Mouse (Mus musculus): Measurements from ENCODE around the gene Cfap54. TPM values are rescaled to one million over a fixed set of nuclear protein-coding genes. Genes with fewer than 3 reads are reported as not detected.

Cfap54 gene
- polyA plus RNA-seq, 1 experiment = 2.8 TPM

DNA sequence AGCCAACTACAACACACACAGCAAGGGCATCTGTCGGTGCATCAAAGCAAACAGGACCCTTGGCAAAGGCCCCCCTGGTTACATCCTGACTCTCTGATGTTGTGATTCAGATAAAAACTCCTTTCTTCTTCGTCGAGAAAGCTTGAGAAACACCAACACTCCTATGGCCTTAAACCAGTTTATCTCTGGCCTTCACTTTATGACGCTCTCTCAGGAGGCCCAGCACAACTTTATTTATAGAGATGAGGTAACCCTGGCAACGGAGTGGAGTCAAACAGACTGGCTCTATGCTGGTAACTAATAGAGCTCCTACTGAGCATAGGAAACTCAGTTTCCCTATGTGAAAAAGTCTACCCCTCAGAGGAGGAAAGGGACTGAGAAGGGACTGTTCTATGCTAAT, 146.9 kb downstream of the Cfap54 start:
- TF ChIP-seq CTCF (IDR thresholded peaks at IDR 0.05; ENCODE audit: borderline replicate concordance, extremely low read depth, insufficient read depth, insufficient read length) (no peak), POLR2A (IDR thresholded peaks at IDR 0.05; ENCODE audit: borderline replicate concordance, extremely low read depth, insufficient read depth, insufficient read length, poor library complexity, severe bottlenecking) (no peak)
- peak; percentile 18 for DNase-seq (ENCODE audit: low read depth)

DNA sequence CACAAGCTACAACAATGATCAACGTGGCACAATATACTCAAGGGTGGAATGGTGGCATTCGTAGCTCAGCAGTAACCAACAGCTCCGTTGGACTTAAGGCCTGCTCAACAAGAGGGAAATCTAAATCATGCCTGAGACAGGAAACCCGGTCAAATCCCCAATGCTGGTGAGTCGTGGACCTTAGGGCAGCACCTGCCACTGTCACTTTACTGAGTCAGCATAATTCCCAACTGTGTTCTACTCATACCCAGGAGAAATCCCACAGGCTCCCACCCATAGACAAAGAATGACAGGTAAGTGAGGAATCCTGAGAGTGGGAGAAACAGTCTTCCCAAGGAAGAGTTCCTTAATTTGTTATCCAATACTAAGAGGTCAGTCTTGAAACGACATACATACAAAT, 147.8 kb downstream of the Cfap54 start:
- no peak for DNase-seq (ENCODE audit: low read depth)
- TF ChIP-seq CTCF (IDR thresholded peaks at IDR 0.05; ENCODE audit: borderline replicate concordance, extremely low read depth, insufficient read depth, insufficient read length) = no peak
- no peak for TF ChIP-seq POLR2A (IDR thresholded peaks at IDR 0.05; ENCODE audit: borderline replicate concordance, extremely low read depth, insufficient read depth, insufficient read length, poor library complexity, severe bottlenecking)

DNA sequence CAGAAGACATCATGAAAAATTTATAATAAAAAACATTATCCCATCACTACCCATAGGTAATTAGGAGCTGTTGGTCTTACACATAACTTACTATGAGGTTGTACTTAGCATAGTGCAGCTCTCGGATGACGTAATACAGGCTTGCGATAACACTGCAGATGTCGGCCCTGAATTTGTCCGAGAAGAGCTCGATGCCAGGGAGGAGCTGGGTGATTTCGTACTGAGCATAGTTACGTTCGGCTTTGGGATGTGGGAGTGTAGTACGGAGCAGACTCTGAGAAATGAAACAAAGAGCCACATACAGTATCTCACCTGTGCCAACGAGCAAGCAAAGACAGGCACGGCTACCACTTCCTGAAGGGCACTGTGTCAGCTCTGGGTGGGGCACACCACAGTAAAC, 149.0 kb downstream of the Cfap54 start:
- DNase-seq (ENCODE audit: low read depth) = no peak
- no peak for TF ChIP-seq POLR2A (IDR thresholded peaks at IDR 0.05; ENCODE audit: borderline replicate concordance, extremely low read depth, insufficient read depth, insufficient read length, poor library complexity, severe bottlenecking)
- TF ChIP-seq CTCF (IDR thresholded peaks at IDR 0.05; ENCODE audit: borderline replicate concordance, extremely low read depth, insufficient read depth, insufficient read length) = no peak

DNA sequence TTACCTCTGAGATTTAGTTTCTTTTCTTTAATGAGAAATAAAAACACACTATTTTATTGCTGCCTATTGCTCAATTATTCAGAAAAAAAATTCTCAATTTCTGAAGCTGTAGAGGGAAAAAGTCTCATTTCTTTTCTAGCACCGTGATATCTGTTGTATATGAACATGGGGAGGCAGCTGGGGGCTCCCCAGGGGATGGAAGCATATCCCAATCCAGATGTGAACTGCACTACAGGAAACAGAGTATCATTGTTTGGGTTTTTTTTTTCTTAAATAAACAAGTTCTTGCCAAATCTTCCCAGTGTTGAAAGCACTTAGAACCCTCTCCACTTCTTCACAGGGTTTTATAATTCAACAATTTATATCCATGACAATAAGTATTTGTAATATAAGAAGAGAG, 151.4 kb downstream of the Cfap54 start:
- DNase-seq (ENCODE audit: low read depth) = no peak

DNA sequence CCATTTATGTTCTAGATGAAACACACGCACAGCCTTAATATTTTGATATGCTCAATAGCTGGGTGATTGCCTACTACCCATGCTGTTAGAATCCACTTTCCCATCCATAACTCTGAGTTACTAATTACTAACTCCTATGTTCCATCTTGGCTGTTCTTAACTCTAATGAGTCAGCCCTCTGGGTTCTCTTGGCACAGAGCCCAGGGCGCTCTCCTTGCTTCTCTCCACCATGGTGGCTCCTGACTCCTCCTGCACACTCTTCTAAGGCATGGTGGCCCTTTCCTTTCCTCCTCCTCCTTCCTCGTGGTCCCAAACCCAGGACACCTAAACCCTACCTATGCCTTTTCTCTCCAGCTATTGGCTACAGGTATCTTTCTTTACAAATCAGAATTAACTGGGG, 153.2 kb downstream of the Cfap54 start:
- TF ChIP-seq POLR2A (IDR thresholded peaks at IDR 0.05; ENCODE audit: borderline replicate concordance, extremely low read depth, insufficient read depth, insufficient read length, poor library complexity, severe bottlenecking) (no peak), CTCF (IDR thresholded peaks at IDR 0.05; ENCODE audit: borderline replicate concordance, extremely low read depth, insufficient read depth, insufficient read length) (no peak)
- DNase-seq (ENCODE audit: low read depth) = no peak

More for the DNA sequence above, 151.4 kb downstream of the Cfap54 start:
- TF ChIP-seq CTCF (IDR thresholded peaks at IDR 0.05; ENCODE audit: borderline replicate concordance, extremely low read depth, insufficient read depth, insufficient read length) = no peak
- TF ChIP-seq POLR2A (IDR thresholded peaks at IDR 0.05; ENCODE audit: borderline replicate concordance, extremely low read depth, insufficient read depth, insufficient read length, poor library complexity, severe bottlenecking) = no peak

DNA sequence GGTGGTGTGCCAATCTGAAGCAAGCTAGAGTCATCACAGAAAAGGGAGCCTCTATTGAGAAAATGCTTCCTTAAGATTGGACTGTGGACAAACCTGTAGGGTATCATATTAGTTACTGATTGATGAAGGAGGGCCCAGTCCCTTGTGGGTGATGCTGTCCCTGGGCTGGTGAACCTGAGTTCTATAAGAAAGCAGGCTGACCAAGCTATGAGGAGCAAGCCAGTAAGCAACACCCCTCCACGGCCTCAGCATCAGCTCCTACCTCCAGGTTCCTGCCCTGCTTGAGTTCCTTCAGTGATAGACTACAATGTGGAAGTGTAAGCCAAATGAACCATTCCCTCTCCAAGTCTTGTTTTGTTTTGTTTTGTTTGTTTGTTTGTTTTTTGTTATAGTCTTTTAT, 162.9 kb downstream of the Cfap54 start:
- no peak for DNase-seq (ENCODE audit: low read depth)
- no peak for TF ChIP-seq POLR2A (IDR thresholded peaks at IDR 0.05; ENCODE audit: borderline replicate concordance, extremely low read depth, insufficient read depth, insufficient read length, poor library complexity, severe bottlenecking)
- no peak for TF ChIP-seq CTCF (IDR thresholded peaks at IDR 0.05; ENCODE audit: borderline replicate concordance, extremely low read depth, insufficient read depth, insufficient read length)

DNA sequence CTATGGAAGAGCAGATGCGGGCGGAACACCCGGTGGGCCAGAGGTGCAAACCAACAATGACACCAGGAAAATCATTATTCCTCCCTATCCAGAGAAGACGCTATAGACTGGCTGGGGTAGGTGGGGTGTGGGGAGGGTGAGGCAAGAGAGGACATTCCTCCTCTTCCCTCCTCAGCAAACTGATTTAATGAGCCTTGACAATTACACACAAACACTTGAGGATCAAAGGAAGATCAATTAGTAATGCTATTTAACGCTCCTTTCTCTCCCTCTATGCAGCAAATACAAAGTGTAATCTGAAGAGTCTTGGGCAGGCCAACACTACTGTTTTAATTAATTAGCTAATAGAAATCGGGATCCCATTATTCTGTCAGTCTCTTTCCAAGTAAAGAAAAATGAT, 174.2 kb downstream of the Cfap54 start:
- DNase-seq (ENCODE audit: low read depth) = peak; percentile 76
- TF ChIP-seq CTCF (IDR thresholded peaks at IDR 0.05; ENCODE audit: borderline replicate concordance, extremely low read depth, insufficient read depth, insufficient read length) (no peak), POLR2A (IDR thresholded peaks at IDR 0.05; ENCODE audit: borderline replicate concordance, extremely low read depth, insufficient read depth, insufficient read length, poor library complexity, severe bottlenecking) (no peak)

DNA sequence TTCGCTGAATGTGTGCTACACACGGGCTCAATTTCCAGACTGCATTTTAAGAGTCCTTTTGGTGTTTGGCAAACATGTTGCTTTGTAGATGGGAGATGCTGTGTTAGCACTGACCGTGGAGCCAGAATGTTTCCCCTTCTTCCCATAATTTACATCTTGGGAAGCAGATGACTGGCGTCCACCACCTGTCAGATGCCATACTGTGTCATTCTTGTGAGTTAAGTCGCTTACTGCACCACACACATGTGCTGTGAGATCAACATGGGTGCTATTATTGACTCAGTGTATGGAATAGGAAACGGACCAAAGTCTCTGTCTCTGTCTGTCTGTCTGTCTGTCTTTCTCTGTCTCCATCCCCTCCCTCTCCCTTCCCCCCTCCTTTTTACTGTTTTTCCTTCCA, 193.0 kb downstream of the Cfap54 start:
- DNase-seq (ENCODE audit: low read depth) = peak; percentile 20
- TF ChIP-seq POLR2A (IDR thresholded peaks at IDR 0.05; ENCODE audit: borderline replicate concordance, extremely low read depth, insufficient read depth, insufficient read length, poor library complexity, severe bottlenecking) (no peak), CTCF (IDR thresholded peaks at IDR 0.05; ENCODE audit: borderline replicate concordance, extremely low read depth, insufficient read depth, insufficient read length) (no peak)

DNA sequence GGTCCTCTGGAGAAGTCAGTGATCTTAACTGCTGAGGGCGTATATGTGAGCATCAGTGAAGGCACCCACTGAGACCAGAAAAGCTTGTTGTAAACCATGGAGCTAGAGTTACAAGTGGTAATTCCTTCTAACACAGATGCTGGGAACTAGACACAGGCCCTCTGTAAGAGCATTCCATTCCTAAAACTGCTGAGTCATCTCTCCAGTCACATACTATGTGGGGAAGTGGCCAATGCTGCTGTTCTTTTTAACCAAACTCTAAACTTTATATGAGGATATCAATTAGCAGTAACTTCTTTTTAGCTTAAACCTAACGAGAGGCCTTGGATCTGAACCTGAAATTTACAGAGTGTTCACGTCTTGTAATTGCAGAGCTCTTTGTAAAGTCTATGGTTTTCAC, 203.4 kb downstream of the Cfap54 start:
- no peak for DNase-seq (ENCODE audit: low read depth)
- TF ChIP-seq CTCF (IDR thresholded peaks at IDR 0.05; ENCODE audit: borderline replicate concordance, extremely low read depth, insufficient read depth, insufficient read length) (no peak), POLR2A (IDR thresholded peaks at IDR 0.05; ENCODE audit: borderline replicate concordance, extremely low read depth, insufficient read depth, insufficient read length, poor library complexity, severe bottlenecking) (no peak)

DNA sequence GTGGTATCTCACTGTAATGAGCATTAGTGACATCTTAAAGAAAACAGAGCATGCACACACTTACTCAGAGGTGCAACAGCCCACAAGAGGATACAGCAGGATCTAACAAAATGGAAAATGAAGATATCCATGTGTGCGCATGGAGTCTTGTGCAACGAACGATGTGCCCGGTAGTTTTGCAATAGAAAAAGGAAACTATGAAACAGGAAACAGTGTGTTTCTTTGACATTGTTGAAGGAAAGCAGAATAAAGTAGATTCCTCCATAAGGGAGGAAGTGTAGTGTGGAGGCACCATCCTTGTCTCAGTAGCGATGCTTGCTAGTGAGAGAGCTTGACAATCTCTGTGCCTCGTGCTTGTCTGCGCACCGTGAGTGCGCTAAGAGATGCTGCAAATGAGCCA, 240.4 kb downstream of the Cfap54 start:
- DNase-seq (ENCODE audit: low read depth) = no peak
- TF ChIP-seq POLR2A (IDR thresholded peaks at IDR 0.05; ENCODE audit: borderline replicate concordance, extremely low read depth, insufficient read depth, insufficient read length, poor library complexity, severe bottlenecking) (no peak), CTCF (IDR thresholded peaks at IDR 0.05; ENCODE audit: borderline replicate concordance, extremely low read depth, insufficient read depth, insufficient read length) (no peak)

DNA sequence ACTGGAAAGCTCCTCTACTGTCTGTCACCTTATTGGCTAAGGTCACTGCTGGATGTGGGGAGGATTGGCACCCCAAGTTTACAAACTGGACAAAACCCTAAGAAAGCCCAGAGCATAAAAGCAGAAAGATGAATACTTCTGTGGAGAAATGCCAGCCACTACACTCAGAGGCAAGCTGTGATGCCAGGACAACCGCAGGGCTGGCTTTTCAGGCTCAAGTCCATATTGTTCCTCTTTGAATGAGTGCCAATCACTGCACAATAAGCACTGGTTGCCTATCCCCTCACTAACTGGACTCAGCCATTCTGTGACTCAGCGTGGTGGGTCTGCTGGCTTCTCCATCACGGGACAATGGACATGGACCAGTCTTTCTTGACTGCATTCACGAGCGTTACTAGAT, 243.8 kb downstream of the Cfap54 start:
- TF ChIP-seq CTCF (IDR thresholded peaks at IDR 0.05; ENCODE audit: borderline replicate concordance, extremely low read depth, insufficient read depth, insufficient read length) (no peak), POLR2A (IDR thresholded peaks at IDR 0.05; ENCODE audit: borderline replicate concordance, extremely low read depth, insufficient read depth, insufficient read length, poor library complexity, severe bottlenecking) (no peak)
- peak; percentile 95 for DNase-seq (ENCODE audit: low read depth)

DNA sequence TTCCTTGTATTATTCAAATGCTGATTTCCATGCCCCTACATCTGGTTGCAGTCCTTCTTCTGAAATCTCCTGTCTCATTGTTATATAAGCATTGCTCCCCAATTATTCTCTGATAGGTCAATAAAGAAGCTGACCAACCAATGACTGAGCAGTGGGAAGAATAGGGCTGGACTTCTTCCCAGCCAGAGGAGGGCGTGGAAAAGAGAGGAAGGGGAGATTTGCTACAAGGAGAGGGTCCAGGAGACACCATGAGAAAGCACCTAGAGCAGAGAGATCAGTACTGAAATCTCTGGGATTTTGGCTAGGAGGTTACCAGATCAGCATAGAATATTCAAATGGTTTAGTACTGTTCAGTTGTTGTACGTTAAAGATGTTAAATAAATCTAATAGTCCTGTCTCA, 244.4 kb downstream of the Cfap54 start:
- no peak for TF ChIP-seq POLR2A (IDR thresholded peaks at IDR 0.05; ENCODE audit: borderline replicate concordance, extremely low read depth, insufficient read depth, insufficient read length, poor library complexity, severe bottlenecking)
- no peak for TF ChIP-seq CTCF (IDR thresholded peaks at IDR 0.05; ENCODE audit: borderline replicate concordance, extremely low read depth, insufficient read depth, insufficient read length)
- peak; percentile 61 for DNase-seq (ENCODE audit: low read depth)

DNA sequence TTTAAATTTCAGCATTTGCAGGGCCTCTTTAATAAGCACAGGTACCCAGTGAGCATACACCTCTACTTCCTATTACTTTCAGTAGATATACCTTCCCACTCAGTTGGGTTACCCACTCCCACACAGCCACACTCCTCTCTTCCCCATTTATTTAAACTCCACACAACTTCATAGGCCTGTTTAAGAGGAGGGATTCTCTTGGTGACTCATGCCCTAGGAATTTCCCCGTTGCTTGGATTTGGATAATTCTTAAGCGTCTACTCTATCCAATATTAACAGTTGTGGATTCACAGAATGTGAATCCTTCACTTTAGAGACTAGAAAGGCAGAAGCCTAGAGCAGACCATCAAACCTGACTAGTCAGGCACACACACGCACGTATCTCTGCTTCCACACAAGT, 259.9 kb downstream of the Cfap54 start:
- TF ChIP-seq CTCF (IDR thresholded peaks at IDR 0.05; ENCODE audit: borderline replicate concordance, extremely low read depth, insufficient read depth, insufficient read length) (no peak), POLR2A (IDR thresholded peaks at IDR 0.05; ENCODE audit: borderline replicate concordance, extremely low read depth, insufficient read depth, insufficient read length, poor library complexity, severe bottlenecking) (no peak)
- DNase-seq (ENCODE audit: low read depth) = no peak

Measured in brain, embryonic 14.5 days (tissue).